Mouse (Mus musculus) leukemia stem cell, adult 10-12 weeks (primary cell): Measurements from ENCODE around the gene Pdss2. TPM values are rescaled to one million over a fixed set of nuclear protein-coding genes. Genes with fewer than 3 reads are reported as not detected.

Source experiments
- polyA plus RNA-seq: library from polyadenylated mRNA; stranded (reverse); fragments of >175 nt; gene quantifications from 2 replicates; pipeline ENCODE4 v1.2.3, GENCODE M21; 2012; ENCODE audit warnings: low replicate concordance

The Pdss2 gene
- polyA plus RNA-seq = 6.6 and 7.1 TPM in 2 replicates

DNA sequence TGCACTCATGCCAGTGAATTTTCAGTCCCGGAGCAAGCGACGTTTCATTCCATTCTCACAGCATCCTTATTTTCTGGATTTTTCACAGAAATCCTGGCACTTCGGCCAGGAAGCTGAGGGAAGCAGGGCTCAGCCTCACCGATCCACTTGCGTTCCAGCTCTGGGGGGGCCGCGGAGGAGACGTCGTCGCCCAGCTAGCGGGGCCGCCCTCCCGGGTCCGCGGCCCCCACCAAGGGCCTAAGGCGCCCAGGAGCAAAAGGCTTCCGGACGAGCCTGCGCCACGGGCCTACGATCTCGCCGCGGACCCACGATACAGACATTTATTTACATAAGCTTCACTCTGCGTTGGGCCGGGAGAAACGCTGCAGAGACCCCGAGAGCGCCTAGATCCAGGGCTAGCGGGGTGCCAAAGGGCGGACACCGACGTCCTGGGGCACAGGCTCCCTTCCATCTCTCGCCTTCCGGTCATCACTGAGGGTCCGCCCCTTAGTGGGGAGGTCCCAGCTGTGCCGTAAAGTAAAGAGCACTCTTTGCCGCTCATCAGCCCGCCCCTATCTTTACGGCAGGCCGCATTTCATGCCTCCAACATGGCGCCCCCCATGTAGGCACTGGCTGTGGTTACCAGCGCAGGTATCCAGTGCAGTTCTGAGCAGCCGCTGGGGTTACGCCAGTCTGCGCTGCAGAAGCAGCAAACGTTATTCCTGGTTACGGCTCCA is at the start of gene Pdss2:
TSS of gene Pdss2 (plus strand) at position 577 of the 716 bp plus-strand sequence.

DNA sequence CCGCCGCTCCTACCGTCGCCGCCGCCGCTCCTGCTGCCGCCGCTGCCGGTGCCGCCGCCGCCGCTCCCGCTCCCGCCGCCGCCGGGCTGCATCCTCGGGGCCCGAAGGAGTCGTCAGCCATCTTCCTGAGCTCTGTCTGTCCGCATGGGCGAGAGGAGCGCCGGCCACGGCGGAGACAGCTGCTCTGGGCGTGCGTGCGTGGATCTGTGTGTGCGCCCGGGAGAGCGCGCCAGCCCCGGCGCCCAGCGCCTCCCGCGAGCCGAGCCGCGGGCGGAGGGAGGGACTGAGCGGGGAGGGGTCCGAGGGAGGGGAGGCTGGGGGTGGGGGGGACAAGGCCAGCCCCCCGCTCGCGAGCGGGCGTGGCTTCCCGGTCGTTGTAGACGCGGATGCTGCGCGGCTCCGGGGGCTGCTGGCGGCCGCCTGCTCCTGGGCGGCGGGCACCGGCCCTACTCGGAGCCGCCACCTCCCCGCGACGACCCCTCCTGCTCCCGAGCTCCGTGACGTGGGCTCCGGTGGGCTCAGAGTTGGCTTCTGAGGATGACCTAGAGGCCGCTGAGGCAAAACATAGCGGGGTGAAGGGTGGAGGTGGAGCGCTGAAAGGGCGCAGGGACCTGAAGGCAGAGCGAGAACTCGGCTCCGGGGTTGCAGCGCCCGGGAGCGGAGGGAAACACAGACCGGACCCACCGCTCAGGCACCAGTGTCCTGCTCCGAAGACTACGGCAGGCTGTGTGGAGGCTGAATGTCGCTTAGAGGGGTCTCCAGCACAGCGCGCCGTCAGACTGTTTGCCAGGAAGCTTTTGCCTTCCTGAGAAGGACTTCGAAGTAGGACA is 46.7 kb upstream of the Pdss2 start, which contains the start of the genes Sobp and 9030612E09Rik:
TSS of gene Sobp (minus strand) at position 205 of the 830 bp plus-strand sequence.
TSS of gene 9030612E09Rik (plus strand) at position 379 of the 830 bp plus-strand sequence.

DNA sequence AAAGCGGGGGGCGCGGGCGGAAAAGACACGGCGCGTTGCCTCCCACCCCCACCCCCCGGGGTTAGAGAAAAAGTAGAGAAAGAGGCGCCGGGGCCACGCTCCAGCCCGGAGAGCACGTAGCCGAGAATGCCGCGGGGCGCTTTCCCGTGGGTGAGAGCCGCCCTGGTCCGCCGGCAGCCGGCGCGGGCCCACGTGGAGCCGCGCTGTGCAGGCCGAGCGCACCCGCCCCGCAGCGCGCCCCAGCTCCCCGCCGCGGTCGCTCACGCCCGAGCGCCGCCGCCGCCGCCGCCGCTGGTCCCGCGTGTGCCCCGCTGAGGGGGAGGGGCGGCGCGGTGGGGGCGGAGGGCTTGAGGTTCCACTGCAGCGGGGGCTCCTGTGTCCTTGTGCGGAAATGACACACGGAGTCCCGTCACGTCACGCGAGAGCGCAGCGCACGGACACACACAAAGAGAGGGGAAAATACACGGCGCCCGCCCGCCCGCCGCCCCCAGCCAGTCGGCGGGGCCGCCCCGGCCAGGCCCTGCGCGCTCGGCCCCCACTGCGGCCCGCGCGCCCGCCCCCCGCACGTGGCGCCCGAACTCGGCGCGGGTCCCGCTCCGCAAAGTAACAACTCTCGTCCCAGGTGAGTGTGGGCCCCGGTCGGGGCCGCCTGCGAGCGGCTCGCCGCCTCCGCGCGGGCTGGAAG is 257.6 kb downstream of the Pdss2 start, which contains the start of gene Bend3:
TSS of gene Bend3 (plus strand) at position 81 of the 685 bp plus-strand sequence.

Other genes starting within 250 kb of the Pdss2 start
- gene Sobp, start 47.0 kb upstream of the Pdss2 start, polyA plus RNA-seq = not detected in 2 replicates
- not detected in 2 replicates for gene 9030612E09Rik, start 46.8 kb upstream of the Pdss2 start, polyA plus RNA-seq